Mouse (Mus musculus) hindbrain, embryonic 15.5 days (tissue): Measurements from ENCODE around the gene Olfr310. TPM values are rescaled to one million over a fixed set of nuclear protein-coding genes. Genes with fewer than 3 reads are reported as not detected.

ENCODE experiments used
- ATAC-seq: fragments of 200-750 bp; cut with Nextera tagmentation; 2 replicates; pipeline ENCODE4 v1.8.0; 2017; ENCODE audit warnings: low read depth, moderate number of reproducible peaks, moderate TSS enrichment; ENCODE audit not compliant: low FRiP score
- H3K27ac ChIP-seq: fragments of 300-500 bp; sonication (generic); replicated peaks from 2 replicates; pipeline ENCODE4 v1.5.1; 2015; ENCODE audit warnings: mild to moderate bottlenecking, inconsistent platforms
- H3K27me3 ChIP-seq: fragments of 300-500 bp; sonication (generic); 2 replicates; pipeline ENCODE4 v1.6.1; 2015; ENCODE audit warnings: control low read depth, inconsistent platforms
- H3K36me3 ChIP-seq: fragments of 300-500 bp; sonication (generic); 2 replicates; pipeline ENCODE4 v1.6.1; 2015; ENCODE audit warnings: control low read depth, inconsistent platforms
- H3K4me1 ChIP-seq: fragments of 300-500 bp; sonication (generic); replicated peaks from 2 replicates; pipeline ENCODE4 v1.6.1; 2015; ENCODE audit warnings: control low read depth, inconsistent platforms
- H3K4me2 ChIP-seq: fragments of 300-500 bp; sonication (generic); 2 replicates; pipeline ENCODE4 v1.6.1; 2015; ENCODE audit warnings: moderate library complexity, mild to moderate bottlenecking, inconsistent platforms
- H3K4me3 ChIP-seq: fragments of 300-500 bp; sonication (generic); 2 replicates; pipeline ENCODE4 v1.5.1; 2015; ENCODE audit warnings: mild to moderate bottlenecking, inconsistent platforms
- H3K9ac ChIP-seq: fragments of 300-500 bp; sonication (generic); 2 replicates; pipeline ENCODE4 v1.6.1; 2015; ENCODE audit warnings: inconsistent platforms
- H3K9me3 ChIP-seq: fragments of 300-500 bp; sonication (generic); 2 replicates; pipeline ENCODE4 v1.6.1; 2016; ENCODE audit warnings: control low read depth, inconsistent platforms
- WGBS: fragments of 180-500 bp; shearing (Covaris S2); methylation state at CpG from one replicate; pipeline ENCODE4 v1.1.7; 2015; 5-methylcytosine and 5-hydroxymethylcytosine counted together
- microRNA-seq: library from miRNA; unstranded; fragments of <30 nt; microRNA quantifications from one replicate; pipeline ENCODE4, GENCODE M21; 2016
- polyA plus RNA-seq: library from polyadenylated mRNA; unstranded; fragments of >200 nt; fragmentation: Nextera tagmentation; extraction: Ambion mirVana; gene quantifications from 2 replicates; pipeline ENCODE4 v1.2.1, GENCODE M21; 2015

Olfr310 gene
- polyA plus RNA-seq = not detected in 2 replicates

- no peak within 1 kb of the TSS for H3K4me2 ChIP-seq
- H3K27ac ChIP-seq = no peak within 1 kb of the TSS
- H3K9ac ChIP-seq = no peak within 1 kb of the TSS
- no peaks in the 10 kb centered on the region for H3K27me3 ChIP-seq
- no peak for ATAC-seq
- no peaks in the 10 kb centered on the region for H3K9me3 ChIP-seq
- WGBS = 88% methylated on average over 1 of the region's 1 CpGs
- H3K4me1 ChIP-seq = no peaks in the 10 kb centered on the region
- H3K36me3 ChIP-seq = no peaks in the 10 kb centered on the region
- no peak within 1 kb of the TSS for H3K4me3 ChIP-seq
Measured at GRCm38 (mm10) chr7:86277072-86277471, at the start of gene Olfr310. TSS of gene Olfr310 (minus strand) at chr7:86277172.

GRCm38 (mm10) chr7:86325530-86325929 is 48.6 kb upstream of the Olfr310 start, which contains the start of gene Olfr308:
TSS of gene Olfr308 (minus strand) at chr7:86325630.
- H3K36me3 ChIP-seq = no peaks in the 10 kb centered on the region
- H3K9me3 ChIP-seq = no peaks in the 10 kb centered on the region
- H3K9ac ChIP-seq = no peak within 1 kb of the TSS
- no peak within 1 kb of the TSS for H3K27ac ChIP-seq
- no peaks in the 10 kb centered on the region for H3K27me3 ChIP-seq
- no peak for ATAC-seq
- H3K4me1 ChIP-seq = no peaks in the 10 kb centered on the region
- H3K4me3 ChIP-seq = no peak within 1 kb of the TSS
- H3K4me2 ChIP-seq = no peak within 1 kb of the TSS

GRCm38 (mm10) chr7:86321323-86321722 is 44.4 kb upstream of the Olfr310 start:
- H3K36me3 ChIP-seq = no peaks in the 10 kb centered on the region
- H3K4me2 ChIP-seq = no peak overlapping the region
- peak; percentile 68 for ATAC-seq
- no peak overlapping the region for H3K9ac ChIP-seq
- WGBS = 94% methylated on average over 2 of the region's 2 CpGs
- H3K4me3 ChIP-seq = no peak overlapping the region
- no peak overlapping the region for H3K27ac ChIP-seq
- H3K27me3 ChIP-seq = no peaks in the 10 kb centered on the region
- no peaks in the 10 kb centered on the region for H3K4me1 ChIP-seq
- H3K9me3 ChIP-seq = no peaks in the 10 kb centered on the region

- Histone ChIP-seq H3K4me2 (no peak within 1 kb of the TSS), H3K4me1 (no peaks in the 10 kb centered on the region), H3K9ac (no peak within 1 kb of the TSS), H3K9me3 (no peaks in the 10 kb centered on the region), H3K27ac (no peak within 1 kb of the TSS), H3K4me3 (no peak within 1 kb of the TSS), H3K27me3 (no peaks in the 10 kb centered on the region), H3K36me3 (no peaks in the 10 kb centered on the region)
- no peak for ATAC-seq
- WGBS = 78% methylated on average over 2 of the region's 2 CpGs
Measured at GRCm38 (mm10) chr7:86313608-86314007, 36.6 kb upstream of the Olfr310 start, which contains the start of gene Olfr309. TSS of gene Olfr309 (minus strand) at chr7:86313708.

GRCm38 (mm10) chr7:86246208-86246607 is 30.8 kb downstream of the Olfr310 start, which contains the start of gene Vmn2r76:
TSS of gene Vmn2r76 (minus strand) at chr7:86246308.
- no peak within 1 kb of the TSS for H3K4me2 ChIP-seq
- no peak for ATAC-seq
- H3K4me1 ChIP-seq = no peaks in the 10 kb centered on the region
- no peak within 1 kb of the TSS for H3K4me3 ChIP-seq
- H3K9ac ChIP-seq = no peak within 1 kb of the TSS
- no peaks in the 10 kb centered on the region for H3K27me3 ChIP-seq
- WGBS = 86% methylated on average over 1 of the region's 1 CpGs
- no peak within 1 kb of the TSS for H3K27ac ChIP-seq
- H3K9me3 ChIP-seq = no peaks in the 10 kb centered on the region
- no peaks in the 10 kb centered on the region for H3K36me3 ChIP-seq

Small RNA genes within 50 kb of the gene (microRNA-seq; reads per million reads assigned to microRNA genes)
- not detected for gene Gm23192

Other genes starting within 250 kb of the Olfr310 start
- not detected in 2 replicates for gene Vmn2r75, start 105.4 kb downstream of the Olfr310 start, polyA plus RNA-seq
- not detected in 2 replicates for gene Vmn2r76, start 30.9 kb downstream of the Olfr310 start, polyA plus RNA-seq
- not detected in 2 replicates for gene Olfr309, start 36.5 kb upstream of the Olfr310 start, polyA plus RNA-seq
- gene Olfr308, start 48.5 kb upstream of the Olfr310 start, polyA plus RNA-seq = not detected in 2 replicates
- not detected in 2 replicates for gene Olfr307, start 60.4 kb upstream of the Olfr310 start, polyA plus RNA-seq
- gene Olfr305, start 89.8 kb upstream of the Olfr310 start, polyA plus RNA-seq = not detected in 2 replicates
- gene Olfr304, start 109.5 kb upstream of the Olfr310 start, polyA plus RNA-seq = not detected in 2 replicates
- gene Olfr303, start 120.6 kb upstream of the Olfr310 start, polyA plus RNA-seq = not detected in 2 replicates
- gene Olfr301, start 126.7 kb upstream of the Olfr310 start, polyA plus RNA-seq = not detected in 2 replicates
- gene Olfr299, start 182.7 kb upstream of the Olfr310 start, polyA plus RNA-seq = not detected in 2 replicates
- not detected in 2 replicates for gene Olfr298, start 215.3 kb upstream of the Olfr310 start, polyA plus RNA-seq
- not detected in 2 replicates for gene Olfr297, start 242.8 kb upstream of the Olfr310 start, polyA plus RNA-seq